Mouse (Mus musculus): Measurements from ENCODE around the gene Pdlim5. TPM values are rescaled to one million over a fixed set of nuclear protein-coding genes. Genes with fewer than 3 reads are reported as not detected.

Gene Pdlim5
- polyA plus RNA-seq, 1 experiment from 2014 or later = 24.0 TPM

Other genes with a start within 250 kb of the Pdlim5 start
- not detected in 3 replicates for gene Bmpr1b, start 226.3 kb downstream of the Pdlim5 start, polyA plus RNA-seq (2018)
- 6.2 to 68.6 TPM (median 14.6 TPM) in 3 replicates for gene Gbp5, start 98.3 kb upstream of the Pdlim5 start, polyA plus RNA-seq (2018)
- gene Gbp7, start 134.6 kb upstream of the Pdlim5 start, polyA plus RNA-seq (2018) = 9.7 to 74.3 TPM (median 22.4 TPM) in 3 replicates
- 11.0 to 108 TPM (median 33.4 TPM) in 3 replicates for gene Gbp3, start 164.3 kb upstream of the Pdlim5 start, polyA plus RNA-seq (2018)
- 0.32 to 0.66 TPM in 2 of 3 replicates, not detected in the other for gene Gbp2b, start 199.2 kb upstream of the Pdlim5 start, polyA plus RNA-seq (2018)
- 22.4 to 246 TPM (median 54.9 TPM) in 3 replicates for gene Gbp2, start 224.9 kb upstream of the Pdlim5 start, polyA plus RNA-seq (2018)

Measured in macrophage (primary cell).